Mouse (Mus musculus) CD4-positive naive resting alpha-beta T cell, adult 76 days (primary cell): ENCODE results near the gene Eif2d. TPM values are rescaled to one million over a fixed set of nuclear protein-coding genes. Genes with fewer than 3 reads are reported as not detected.

Experiments used
- total RNA-seq: library from RNA; stranded (reverse); gene quantifications from one replicate; pipeline ENCODE4 v1.2.4, GENCODE M21; 2023

Eif2d gene
- 26.7 TPM for total RNA-seq

DNA sequence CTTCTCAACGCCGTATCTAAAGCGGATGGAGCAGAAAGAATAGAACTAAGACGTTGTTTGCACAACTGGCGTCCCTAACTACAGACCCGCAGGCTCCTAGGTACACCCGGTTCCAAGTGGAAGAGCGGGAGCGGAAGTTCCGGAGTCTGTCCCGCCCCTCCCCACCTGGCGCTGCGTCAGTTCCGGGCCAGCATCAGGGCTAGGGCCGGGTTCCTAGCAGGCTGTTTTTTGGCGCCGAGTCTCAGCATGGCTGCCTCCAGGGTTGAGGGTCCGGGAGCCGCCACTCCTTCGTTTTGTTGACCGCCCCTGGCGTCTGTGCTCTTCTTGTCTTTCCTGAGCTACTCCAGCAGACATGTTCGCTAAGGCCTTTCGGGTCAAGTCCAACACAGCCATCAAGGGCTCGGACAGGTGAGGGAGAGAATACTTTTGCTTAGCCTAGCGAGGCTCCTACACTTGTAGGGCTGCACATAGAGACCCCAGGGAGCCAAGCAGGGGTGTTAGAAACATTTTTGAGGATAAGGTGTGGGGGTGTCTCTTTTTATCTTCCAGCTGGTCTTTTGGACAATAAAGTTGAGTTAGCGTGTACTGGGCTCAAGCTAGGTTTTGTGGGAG lies at the start of gene Eif2d:
Gene Eif2d, plus strand, starts transcription at position 164 of the 612 bp plus-strand sequence.

DNA sequence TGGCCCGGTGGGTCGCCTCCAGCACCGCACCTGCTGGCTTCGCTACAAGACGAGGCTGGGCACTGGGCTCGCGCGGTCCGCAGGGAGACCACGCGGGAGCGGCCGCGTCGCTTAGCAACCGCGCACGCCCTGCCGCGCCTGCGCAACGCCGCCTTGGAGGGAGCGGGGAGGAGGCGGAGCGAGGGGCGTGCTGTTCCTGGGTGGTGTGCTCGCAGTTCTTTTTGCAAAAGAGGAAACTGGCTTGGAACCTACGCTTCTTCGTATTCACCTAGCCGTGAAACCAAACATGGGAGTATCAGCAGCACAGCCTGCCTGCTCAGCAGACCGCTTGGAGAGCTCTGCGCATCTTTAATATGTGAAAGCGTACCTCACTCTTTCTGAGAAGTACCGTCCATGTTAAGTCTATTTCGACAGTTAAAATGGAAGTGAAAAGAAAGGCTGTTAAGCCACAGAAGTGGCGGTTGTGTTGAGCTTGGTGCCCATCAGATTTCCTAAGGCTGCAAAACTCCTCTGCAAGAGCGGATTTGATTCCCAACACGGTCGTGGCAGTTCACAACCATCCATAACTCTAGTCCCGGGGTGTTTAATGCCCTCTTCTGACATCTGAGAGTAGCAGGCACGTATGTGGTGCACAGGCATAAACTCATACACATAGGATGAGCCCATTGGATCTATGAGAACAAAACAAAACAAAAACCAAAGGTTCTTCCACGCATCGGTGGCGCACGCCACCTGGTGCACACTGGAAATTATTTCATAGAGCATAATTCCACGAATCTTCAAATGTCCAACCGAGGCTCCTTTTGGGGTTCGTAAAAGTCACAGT lies 14.6 kb upstream of the Eif2d start, which contains the start of gene Dyrk3:
Gene Dyrk3, minus strand, starts transcription at position 150 of the 826 bp plus-strand sequence.

Other genes starting within 250 kb of the Eif2d start
- not detected for gene Il20, start 241.7 kb upstream of the Eif2d start, total RNA-seq
- gene Il19, start 213.1 kb upstream of the Eif2d start, total RNA-seq = not detected
- 1.2 TPM for gene Il10, start 133.3 kb upstream of the Eif2d start, total RNA-seq
- 72.0 TPM for gene Mapkapk2, start 55.4 kb upstream of the Eif2d start, total RNA-seq
- 2.0 TPM for gene Dyrk3, start 14.8 kb upstream of the Eif2d start, total RNA-seq
- gene Rassf5, start 92.1 kb downstream of the Eif2d start, total RNA-seq = 154 TPM
- gene Ikbke, start 126.4 kb downstream of the Eif2d start, total RNA-seq = 250 TPM